Mouse (Mus musculus) olfactory bulb, adult 2 months (tissue): ENCODE data around the gene Gm17617.

Source experiments
- CTCF ChIP-seq: fragments of 200-500 bp; IDR thresholded peaks from 2 replicates; pipeline ENCODE4 v1.5.1; 2012; ENCODE audit warnings: low read depth, mild to moderate bottlenecking, low read length, moderate library complexity; ENCODE audit not compliant: insufficient read depth
- POLR2A ChIP-seq: fragments of 200-500 bp; IDR thresholded peaks from 2 replicates; pipeline ENCODE4 v1.6.1; 2012; ENCODE audit warnings: mild to moderate bottlenecking, low read depth, low read length, moderate library complexity; ENCODE audit not compliant: insufficient read depth

DNA sequence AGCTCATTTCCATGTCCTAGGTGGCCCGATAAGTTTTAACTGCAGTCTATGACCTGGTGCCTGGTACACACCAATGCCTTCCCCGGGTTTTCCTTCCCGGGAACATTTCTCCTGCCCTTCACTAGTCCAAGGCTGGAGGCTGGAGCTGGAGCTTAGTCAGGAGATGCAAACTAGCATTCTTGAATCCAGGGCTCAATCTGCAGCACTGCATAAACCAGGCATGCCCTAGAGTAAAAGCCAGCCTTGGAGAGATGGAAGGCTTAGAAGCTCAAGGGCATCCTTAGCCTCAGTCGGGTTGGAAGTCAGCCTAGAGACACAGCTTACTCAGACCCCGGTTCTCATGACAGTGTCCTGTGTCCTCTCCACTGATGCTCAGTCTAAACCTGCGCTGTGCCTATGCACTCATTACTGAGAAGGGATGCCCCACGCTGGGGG, 39.0 kb upstream of the Gm17617 start:
- TF ChIP-seq POLR2A, result no peak
- no peak for TF ChIP-seq CTCF
